Mouse (Mus musculus): ENCODE results near the gene Stx16.

Gene Stx16

DNA sequence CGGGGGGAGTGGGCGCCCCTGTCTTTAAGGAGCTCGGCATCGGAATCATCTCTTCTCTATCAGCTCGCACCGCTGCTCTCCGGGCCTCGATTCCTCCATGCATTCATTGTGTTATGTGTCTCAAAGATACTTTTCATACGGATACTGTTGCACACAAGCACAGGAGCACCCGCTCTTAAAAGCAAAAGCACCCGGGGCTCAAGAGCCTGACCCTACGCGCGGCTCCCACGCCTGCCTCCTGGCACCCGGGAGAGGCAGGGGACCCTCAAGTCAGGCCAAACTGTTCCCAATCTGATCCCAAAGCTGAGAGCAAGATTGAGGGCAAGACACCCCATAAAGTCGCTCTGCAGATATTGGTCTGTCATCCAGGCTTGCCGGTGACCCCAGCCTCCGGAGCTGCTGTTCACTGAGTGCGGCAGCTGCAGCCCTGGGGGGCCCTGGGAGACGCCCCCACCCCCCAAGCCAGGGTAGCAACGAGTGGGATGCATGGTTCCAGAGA lies 987 bp upstream of the Stx16 start:
- no peak for DNase-seq (ENCODE audit: low read depth, low spot score)

DNA sequence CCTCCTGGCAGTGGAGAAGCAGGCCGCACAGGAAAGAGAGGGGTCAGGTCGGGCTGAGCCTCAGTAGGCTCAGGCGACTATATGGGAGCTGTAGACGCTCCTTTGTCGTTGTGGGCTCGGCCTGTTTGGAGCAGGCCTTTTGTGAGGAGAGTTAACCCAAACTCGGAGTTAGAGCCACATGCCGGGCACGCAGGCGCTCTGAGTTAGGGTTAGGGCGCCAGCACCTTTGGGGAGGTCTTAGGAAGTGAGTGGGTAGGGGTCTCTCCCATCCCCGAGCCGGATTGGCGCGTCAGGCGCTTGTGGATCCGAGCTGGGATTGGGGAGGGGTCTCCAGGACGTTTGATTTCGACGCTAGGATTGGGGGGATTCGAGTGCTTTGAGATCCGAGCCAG lies 321 bp downstream of the Stx16 start:
- no peak for DNase-seq (ENCODE audit: low read depth, low spot score)

DNA sequence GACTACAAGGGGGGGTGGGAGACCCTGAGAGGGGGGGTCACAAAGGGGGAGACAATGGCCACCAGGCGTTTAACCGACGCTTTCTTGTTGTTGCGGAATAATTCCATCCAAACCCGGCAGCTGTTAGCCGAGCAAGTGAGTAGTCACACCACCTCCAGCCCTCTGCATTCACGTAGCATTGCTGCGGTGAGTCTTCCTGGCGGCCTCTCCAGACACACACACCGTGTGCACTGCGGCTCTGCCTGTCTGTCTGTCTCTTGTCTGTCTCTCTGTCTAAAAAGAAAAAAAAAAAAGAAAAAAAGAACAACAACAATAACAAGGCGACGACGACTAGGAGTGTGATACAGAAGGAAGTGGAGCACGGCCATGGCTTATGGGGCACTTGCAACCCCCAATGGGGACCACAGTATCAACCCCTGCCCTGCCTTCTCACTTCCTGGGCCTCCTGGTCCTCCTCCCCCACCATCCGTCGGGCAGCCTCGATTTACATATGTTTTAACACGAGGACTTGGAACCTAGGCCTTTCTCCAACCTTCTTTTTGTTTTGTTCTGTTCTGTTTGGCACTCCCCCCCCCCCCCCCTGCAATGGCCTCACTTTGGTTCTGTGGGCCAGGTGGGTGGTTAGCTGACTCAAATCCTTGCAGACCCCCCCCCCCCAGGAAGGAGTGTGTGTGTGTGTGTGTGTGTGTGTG lies 1.0 kb downstream of the Stx16 start:
- DNase-seq (ENCODE audit: low read depth, low spot score): peak; percentile 80

DNA sequence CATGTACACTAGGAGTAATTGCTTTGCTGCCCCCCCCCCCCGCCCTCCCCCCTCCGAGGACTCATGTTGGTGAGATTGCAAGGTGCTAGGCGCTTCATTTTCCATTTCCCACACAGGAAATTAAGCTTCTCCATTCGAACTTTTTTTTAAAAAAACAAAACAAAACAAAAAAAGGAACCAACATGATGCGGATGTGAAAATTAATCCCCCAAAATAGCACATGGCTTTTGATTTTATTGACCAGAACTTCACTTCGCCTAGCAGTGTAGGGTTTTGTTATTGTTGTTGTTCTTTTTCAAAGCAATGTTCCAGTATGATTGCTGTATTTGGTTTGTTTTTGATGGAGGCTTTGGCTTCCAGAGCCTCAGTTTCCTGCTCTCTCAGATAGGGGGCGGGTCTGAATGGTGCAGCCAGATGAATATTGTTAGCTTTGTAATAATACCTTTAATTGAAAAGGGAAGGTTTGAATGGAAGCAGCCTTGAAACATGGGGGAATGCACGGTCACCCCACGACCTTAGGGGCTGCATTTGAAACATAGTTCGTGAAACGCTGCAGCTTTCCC lies 1.7 kb downstream of the Stx16 start:
- DNase-seq (ENCODE audit: low read depth, low spot score): no peak

DNA sequence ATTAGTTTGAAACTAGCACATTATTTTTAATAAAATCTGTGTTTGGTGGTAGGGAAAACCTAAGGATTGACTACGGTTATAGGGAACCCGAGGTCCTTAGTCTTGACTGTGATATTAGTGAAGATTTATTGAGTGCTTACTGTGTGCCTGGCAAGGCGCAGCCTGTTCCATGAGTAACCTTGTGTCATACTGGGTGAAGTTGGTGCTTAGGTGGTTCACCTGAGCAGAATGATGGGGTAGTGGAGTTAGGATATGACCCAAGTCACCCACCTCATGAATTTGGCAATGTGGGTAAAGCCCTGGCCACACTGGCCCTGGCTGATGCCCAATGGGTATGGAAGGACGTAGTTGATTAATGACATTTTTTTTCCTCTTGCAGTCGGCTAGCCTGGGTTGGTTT lies 5.7 kb downstream of the Stx16 start:
- no peak for DNase-seq (ENCODE audit: low read depth, low spot score)

DNA sequence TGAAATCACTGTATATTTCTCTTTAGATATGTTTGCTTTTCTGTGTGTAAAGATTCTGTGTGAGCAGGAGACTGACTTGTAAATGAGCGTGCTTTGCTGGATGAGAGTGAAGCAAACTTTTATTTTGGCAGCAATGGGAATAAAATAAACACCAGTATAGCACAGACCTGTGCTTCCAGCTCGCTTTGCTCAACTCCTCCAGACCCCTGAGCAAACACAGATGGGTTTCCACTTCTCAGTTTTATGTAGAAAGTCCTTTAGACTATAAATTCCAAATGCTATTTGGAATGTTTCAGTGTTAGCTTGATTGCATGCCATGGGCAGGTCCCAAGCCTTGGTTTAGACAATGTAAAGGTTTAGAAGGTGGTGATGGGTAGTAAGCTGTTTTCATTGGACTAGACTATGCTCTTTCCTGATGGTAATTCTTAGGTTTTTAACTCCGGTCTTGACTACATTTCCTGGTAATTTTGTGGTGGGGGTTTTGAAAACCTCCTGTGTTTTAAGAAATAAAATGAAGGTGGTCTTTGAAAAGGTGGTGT lies 6.3 kb downstream of the Stx16 start:
- no peak for DNase-seq (ENCODE audit: low read depth, low spot score)

DNA sequence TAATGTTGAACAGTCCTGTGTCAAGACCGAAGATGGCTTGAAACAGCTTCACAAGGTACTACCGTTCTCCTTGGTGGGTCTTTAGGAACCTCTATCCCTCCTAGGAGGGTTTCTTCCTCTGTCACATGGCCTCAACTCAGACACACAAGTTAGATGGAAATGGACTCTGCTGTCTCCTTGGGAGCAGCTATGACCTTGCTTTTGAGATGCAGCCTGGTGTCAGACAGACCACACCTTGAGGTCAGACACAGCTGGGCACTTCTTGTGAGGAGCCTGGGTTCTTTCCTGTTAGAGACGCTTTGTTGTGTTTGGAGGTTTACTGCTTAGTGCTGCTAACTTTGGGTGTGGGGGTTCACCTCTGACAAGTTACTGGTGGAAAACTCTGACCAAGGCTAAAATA lies 19.0 kb downstream of the Stx16 start:
- DNase-seq (ENCODE audit: low read depth, low spot score): no peak

DNA sequence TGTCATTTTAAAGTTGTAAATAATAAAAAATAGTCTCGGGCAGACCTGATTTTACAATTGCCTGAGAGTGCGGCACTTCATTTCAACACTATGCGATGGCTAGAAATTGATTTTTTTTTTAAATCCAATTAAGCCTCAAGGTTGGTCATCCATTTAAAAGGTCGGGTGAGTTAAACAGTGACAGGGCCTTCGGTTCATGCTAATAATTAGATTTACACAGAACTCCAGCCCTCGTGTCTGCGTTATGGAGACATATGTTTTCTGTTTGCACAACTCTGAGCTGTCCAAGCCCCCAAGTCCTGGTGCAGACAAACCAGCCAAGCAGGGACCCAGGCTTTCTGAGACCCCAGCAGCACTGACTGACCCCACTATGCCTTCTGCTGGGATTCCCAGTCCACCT lies 26.3 kb downstream of the Stx16 start:
- no peak for DNase-seq (ENCODE audit: low read depth, low spot score)

DNA sequence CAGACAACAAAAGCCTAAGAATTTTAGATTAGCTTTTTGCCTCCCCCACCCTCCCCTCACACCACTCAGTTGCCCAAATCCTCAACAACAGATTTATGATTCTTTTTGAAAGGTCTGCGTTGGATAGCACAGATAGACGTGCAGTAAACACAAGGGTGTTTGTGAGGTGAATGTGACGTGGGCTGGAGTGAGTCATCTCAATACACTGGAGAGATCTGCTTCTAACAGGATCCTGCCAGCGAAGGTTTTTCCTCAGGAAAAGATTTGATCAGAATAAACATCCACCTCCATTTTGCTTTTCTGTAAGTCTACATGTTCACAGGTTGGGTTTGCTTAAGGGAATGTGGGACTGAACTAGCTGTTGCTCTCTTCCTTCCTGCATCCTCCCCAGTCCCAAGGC lies 27.4 kb downstream of the Stx16 start:
- DNase-seq (ENCODE audit: low read depth, low spot score): no peak

DNA sequence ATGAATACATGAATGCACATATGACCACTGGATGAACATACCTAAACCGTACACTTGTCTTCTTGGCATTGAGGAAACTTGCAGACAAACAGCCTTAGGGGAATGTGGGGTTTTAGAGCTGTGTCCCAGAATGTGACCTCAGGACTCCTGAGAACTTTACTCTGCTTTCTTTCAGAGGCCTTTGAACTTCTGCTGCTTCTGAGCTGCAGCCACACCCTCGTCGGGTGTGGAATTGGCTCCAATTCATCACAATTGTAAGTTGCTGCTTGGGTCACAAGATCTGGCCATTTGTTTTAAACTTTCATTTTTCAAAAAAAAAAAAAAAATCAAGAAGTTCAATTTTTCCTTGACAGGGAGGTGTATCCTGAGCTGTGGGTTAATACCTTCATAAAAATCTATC lies 31.3 kb downstream of the Stx16 start:
- no peak for DNase-seq (ENCODE audit: low read depth, low spot score)

DNA sequence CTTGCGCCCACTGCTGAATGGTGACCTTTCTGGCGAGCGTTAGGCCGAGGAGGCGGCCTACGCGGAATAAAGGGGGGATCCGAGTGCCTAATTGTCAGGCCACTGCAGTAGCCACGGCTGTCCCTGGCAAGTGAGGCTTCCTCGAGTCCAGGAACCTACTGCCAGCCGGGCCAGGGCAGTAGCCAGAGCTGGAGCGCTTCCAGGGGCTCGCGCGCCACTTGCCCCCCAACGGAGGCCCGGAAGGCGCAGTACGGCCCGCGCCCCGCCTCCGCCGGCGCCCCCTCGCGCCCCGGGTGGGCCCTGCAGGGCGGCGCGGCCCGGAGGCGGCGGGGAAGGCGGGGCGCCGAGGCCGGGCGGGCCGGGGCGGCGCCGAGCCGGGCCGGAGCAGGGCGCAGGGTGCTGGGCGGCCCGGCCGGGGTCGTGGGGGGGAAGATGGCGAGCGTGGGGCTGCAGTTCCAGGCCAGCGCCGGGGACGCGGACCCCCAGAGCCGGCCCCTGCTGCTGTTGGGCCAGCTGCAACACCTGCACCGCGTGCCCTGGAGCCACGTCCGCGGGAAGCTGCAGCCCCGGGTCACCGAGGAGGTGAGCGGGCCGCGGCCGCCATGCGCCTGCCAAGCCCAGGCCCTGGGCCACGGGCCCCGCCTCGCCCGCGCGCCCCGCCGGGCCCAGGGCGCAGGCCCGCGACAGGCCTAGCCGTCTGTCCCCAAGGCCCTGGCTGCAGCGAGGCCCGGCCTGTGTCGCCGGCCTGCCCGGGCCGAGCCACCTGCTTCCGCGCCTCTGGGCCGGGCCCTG lies 34.1 kb downstream of the Stx16 start, which contains the start of gene Npepl1:
Gene Npepl1, plus strand, starts transcription at position 359 of the 792 bp plus-strand sequence.
- peak; percentile 67 for DNase-seq (ENCODE audit: low read depth, low spot score)

DNA sequence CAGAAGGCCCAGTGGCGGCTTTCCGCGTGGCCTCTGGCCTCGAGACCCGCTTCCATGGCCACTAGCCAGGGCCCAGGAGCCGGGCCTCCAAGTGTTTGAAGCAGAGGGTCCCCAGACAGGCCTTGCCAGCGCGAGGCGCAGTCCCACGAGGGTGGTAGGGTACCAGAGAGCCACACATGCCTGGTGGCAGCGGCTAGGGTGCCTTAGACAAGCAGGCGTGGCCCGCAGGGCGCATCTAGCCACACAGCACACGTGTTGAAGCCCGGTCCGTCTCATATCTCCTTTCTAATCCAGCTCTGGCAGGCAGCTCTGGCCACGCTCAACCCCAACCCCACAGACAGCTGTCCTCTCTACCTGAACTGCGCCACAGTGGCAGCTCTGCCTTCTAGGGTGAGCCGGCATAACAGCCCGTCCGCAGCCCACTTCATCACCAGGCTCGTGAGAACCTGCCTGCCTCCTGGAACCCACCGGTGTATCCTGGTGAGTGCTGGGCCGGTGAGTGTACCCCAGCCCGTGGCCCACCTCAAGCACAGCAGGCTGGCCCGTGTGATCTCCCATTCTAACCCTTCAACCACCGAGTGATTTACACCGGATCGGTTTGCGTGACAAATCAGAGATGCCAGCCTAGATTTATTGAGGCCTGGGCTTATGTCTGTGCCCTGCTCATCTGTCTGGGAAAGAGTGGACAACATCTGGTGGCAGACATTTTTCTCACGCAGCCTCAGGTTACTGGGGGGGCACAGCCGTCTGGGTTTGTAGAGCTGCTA lies 34.9 kb downstream of the Stx16 start:
- no peak for DNase-seq (ENCODE audit: low read depth, low spot score)

DNA sequence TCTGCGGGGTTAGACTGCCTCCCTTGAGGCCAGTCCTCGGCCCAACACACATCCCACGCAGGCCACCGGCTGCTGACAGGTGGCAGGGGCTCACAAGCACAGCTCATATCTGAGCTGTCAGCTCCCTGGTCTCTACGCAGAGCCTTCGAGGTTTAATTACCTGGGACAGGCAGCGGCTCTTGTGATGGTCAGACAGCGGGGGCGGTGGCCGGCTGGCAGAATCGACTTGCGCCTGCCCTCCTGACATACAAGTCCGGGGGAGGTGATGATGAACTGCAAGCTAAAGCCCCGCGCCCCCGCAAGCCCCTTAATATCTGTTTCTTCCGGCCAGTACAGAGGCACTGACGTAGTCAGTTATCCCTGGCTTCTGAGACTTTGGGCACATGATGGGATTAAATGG lies 36.8 kb downstream of the Stx16 start:
- no peak for DNase-seq (ENCODE audit: low read depth, low spot score)

DNA sequence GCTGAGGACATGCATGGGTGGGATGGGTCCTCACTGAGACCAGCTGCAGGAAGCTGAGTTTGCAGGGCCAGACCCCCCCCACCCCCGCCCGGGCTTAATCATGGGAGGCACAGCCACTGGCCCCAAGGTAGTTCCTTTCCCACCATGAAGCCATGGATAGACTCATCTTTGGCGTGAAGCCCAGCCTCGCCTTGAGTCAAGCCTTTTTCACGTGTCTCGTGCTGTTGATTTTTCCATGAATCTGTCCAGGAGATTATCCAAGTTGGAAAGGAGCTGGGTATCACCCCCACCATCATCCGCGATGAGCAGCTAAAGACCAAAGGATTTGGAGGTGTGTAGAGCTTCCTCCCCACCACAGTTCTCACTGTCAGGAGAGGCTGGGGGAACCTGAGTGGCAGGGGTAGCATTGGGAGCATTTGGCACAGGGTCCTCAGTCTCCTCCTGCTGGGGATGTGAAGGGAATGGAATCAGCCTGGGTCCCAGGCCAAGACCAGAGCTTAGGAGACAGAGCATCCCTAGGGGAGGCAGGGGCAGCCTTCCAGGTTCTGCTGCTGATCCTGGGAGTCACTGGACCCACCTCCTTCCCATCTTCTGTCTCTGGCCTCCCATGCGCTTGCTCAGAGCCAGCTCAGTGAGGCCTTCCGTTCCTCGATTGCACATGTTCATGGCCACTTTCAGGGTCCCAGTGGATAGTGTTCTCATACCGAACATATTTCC lies 38.2 kb downstream of the Stx16 start:
- DNase-seq (ENCODE audit: low read depth, low spot score): no peak

DNA sequence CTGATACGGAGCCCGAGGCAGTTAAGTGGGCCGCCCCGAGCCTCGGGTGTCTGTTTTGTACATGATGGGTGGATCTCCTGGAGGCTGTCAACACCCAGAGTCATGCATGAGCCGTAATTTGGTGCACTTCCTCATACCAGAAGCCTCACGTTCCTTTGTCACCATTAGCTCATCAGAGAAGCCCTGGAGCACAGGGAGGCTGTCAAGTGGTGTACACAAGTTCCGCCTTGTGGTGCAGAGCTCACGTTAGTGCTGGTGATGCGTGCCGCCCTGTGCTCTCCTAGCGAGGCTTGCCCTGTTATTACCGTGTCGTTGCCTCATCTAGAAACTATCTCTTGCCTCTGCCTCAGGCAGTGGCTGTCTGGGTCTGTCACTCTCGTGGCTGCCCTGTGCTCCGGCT lies 40.8 kb downstream of the Stx16 start:
- no peak for DNase-seq (ENCODE audit: low read depth, low spot score)

DNA sequence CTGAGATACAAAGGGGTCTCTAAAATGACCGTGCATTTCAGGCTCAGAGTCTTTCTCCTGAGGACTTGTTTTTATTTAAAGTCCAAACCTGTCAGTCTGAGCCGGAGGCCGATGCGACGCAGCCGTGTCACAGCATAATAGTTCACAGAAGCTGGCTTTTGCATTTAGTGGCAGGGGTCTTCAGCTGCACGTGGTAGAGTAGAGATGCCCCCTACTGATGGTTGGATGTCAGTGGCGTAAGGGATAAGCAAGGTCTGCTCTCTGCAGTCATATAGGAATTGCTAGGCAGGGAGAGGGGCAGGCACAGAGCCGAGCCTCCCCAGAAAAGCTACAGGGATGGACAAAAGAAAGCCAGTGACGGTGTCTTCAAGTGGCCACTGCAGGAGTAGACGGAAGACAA lies 42.0 kb downstream of the Stx16 start:
- DNase-seq (ENCODE audit: low read depth, low spot score): no peak

DNA sequence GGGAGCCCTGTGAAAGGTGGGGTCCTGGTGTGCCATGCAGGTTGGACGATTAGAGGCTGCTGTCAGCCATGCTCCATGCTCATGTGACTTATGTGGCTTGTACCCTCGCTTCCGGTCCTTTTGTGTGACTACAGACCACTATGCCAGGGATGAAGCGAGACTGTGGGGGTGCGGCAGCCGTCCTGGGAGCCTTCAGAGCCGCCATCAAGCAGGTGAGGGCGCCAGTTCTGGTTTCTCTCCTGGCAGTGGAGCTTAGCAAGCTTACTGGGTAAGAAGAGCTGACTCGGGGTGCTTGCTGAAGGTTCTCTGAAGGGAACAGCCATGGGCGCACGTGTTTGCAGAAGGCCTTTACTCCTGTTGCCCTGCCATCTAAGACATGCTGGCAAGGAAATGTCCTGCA lies 43.2 kb downstream of the Stx16 start:
- DNase-seq (ENCODE audit: low read depth, low spot score): no peak

DNA sequence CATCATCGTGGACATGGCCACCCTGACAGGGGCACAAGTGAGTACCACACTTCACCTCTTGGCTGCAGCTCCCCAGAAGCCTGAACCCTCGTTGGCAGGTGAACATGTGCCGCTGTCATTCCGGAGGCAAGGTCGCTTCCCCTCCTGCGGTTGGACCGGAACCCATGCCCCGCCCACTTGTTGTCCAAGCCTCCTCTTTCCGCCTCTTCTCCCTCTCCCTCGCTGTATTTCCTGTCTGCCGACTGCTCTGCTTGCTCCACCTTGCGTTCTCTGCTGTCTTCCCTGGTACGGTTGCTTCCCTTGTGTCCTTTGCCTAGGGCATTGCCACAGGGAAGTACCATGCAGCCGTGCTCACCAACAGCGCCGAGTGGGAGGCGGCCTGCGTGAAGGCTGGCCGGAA lies 44.5 kb downstream of the Stx16 start:
- no peak for DNase-seq (ENCODE audit: low read depth, low spot score)

DNA sequence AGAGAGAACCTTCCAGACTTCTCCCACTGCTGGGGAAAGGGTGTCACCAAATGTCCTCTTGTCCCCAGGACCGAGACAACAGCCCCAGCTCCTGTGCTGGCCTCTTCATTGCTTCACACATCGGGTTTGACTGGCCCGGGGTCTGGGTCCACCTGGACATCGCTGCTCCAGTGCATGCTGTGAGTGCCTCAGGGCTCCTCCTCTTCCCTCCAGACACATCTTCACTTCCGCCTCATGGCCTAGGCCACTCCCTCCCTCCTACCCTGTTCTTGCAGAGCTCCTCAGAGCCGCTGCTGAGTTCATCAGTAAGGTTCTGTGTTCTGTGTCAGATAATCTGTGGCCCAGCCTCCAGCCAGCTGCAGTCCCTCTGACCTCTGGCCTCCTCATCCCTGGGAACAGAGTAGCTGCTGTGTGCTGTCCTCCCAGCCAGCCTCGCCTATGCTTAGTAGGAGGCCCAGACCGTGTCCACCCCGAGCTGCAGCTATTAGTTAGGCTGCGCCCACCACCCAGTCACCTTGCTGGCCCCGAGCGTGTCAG lies 45.4 kb downstream of the Stx16 start:
- DNase-seq (ENCODE audit: low read depth, low spot score): no peak

DNA sequence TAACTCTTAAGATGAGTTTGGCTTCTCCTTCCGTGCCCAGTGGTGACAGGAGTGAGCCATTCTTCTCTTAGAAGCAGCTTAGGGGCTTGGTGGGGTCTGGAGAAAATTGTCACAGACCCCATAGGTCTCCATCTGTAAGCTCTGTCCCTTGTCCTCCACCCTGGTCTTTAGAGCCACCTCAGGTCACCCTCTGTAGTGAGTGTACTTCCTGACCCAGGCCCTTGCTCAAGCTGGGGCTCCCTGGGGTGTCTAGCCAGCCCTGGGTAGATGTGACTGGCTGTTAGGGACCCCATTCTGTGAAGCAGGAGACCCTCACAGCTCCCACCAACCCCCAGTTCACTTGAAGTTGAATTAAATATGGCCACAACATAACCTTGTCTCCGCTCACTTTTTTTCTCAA lies 46.2 kb downstream of the Stx16 start:
- no peak for DNase-seq (ENCODE audit: low read depth, low spot score)

DNA sequence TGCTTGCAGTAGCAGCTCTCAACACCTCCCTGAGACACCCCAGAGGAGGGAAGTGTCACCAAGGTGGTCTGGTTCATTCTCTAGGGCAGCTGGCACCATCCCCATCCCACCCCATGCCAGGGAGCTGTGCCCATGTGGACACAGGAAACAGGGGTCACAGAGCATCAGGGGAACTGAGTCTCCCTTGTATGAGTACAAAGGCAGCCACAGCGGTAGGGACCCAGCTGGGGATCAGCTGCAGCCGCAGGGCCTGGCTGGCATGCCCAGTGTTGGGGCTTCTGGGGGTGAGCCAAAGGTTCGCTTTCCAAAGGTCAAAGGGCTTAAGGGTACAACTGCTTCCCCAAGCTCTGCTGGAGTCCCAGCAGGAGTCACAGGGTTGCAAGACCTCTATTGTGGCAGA lies 47.6 kb downstream of the Stx16 start:
- no peak for DNase-seq (ENCODE audit: low read depth, low spot score)
